Mouse (Mus musculus) testis, adult 2 months (tissue): ENCODE data around the gene Cbx8. TPM values are rescaled to one million over a fixed set of nuclear protein-coding genes. Genes with fewer than 3 reads are reported as not detected.

Experiments used
- H3K27ac ChIP-seq: fragments of 200-500 bp; 2 replicates; pipeline ENCODE4 v1.5.1; 2012; ENCODE audit warnings: low read depth, low read length; ENCODE audit not compliant: control insufficient read depth, insufficient read depth
- H3K27me3 ChIP-seq: fragments of 200-500 bp; 2 replicates; pipeline ENCODE4 v1.6.1; 2012; ENCODE audit warnings: mild to moderate bottlenecking, low read length, moderate library complexity; ENCODE audit not compliant: control insufficient read depth, insufficient read depth
- H3K36me3 ChIP-seq: fragments of 200-500 bp; 2 replicates; pipeline ENCODE4 v1.6.1; 2012; ENCODE audit warnings: mild to moderate bottlenecking, low read length; ENCODE audit not compliant: control insufficient read depth, insufficient read depth
- H3K4me1 ChIP-seq: fragments of 200-500 bp; 2 replicates; pipeline ENCODE4 v1.6.1; 2012; ENCODE audit warnings: low read length; ENCODE audit not compliant: control insufficient read depth, insufficient read depth
- H3K4me3 ChIP-seq: fragments of 200-500 bp; 2 replicates; pipeline ENCODE4 v1.5.1; 2012; ENCODE audit warnings: low read depth, mild to moderate bottlenecking, low read length, moderate library complexity, mixed read lengths; ENCODE audit not compliant: control insufficient read depth
- CTCF ChIP-seq: fragments of 200-500 bp; IDR thresholded peaks from 2 replicates; pipeline ENCODE4 v1.5.1; 2012; ENCODE audit warnings: low read depth, mild to moderate bottlenecking, inconsistent platforms, low read length, moderate library complexity; ENCODE audit not compliant: control insufficient read depth, insufficient read depth, insufficient replicate concordance
- POLR2A ChIP-seq: fragments of 200-500 bp; IDR thresholded peaks from 2 replicates; pipeline ENCODE4 v1.6.1; 2012; ENCODE audit warnings: low read depth, mild to moderate bottlenecking, inconsistent platforms, low read length, moderate library complexity; ENCODE audit not compliant: control insufficient read depth
- polyA plus RNA-seq: library from polyadenylated mRNA; depleted of rRNA; stranded (reverse); fragments of >200 nt; gene quantifications from 2 replicates; pipeline ENCODE4 v1.2.3, GENCODE M21; 2012

Cbx8 gene
- polyA plus RNA-seq, 1 experiment: 0.53 TPM

- Histone ChIP-seq H3K27me3 (no peaks in the 10 kb centered on the region), H3K27ac (no peak overlapping the region), H3K4me1 (peaks cover 8% of the 10 kb centered on the region), H3K4me3 (peak overlapping the region; percentile 83), H3K36me3 (no peaks in the 10 kb centered on the region)
- TF ChIP-seq CTCF (peak; percentile 35; the same call in 1 of the 2 replicates), POLR2A (no peak)
These were observed 18.5 kb downstream of the Cbx8 start for GRCm38 (mm10) chr11:119022068-119022894.

- TF ChIP-seq CTCF (no peak), POLR2A (no peak)
- Histone ChIP-seq H3K4me1 (peaks cover 8% of the 10 kb centered on the region), H3K27ac (no peak overlapping the region)
These were observed 19.6 kb downstream of the Cbx8 start for GRCm38 (mm10) chr11:119021180-119021579.

DNA sequence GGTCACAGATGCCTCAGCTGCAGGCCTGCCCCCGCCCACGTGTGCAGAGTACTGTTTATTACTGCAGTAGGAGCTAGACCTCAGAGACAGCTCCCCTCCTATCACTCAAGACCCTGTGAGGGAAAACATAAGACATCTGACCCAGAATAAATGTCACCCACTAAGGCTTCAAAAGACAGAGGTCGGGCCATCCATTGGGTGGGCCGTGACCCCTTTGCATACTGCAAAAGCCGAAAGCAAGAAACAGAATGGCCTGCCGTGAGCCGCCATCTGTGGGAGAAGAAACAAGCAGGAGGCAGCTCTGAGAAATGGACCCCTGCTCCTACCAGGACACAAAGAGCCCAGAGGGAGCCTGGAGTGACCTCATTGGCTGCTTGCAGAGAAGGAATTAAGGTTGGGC is 23.3 kb downstream of the Cbx8 start:
- Histone ChIP-seq H3K4me1 (peaks cover 4% of the 10 kb centered on the region), H3K36me3 (no peaks in the 10 kb centered on the region), H3K27ac (no peak overlapping the region), H3K27me3 (no peaks in the 10 kb centered on the region), H3K4me3 (no peak overlapping the region)
- TF ChIP-seq POLR2A (no peak), CTCF (no peak)

More at GRCm38 (mm10) chr11:119021180-119021579, 19.6 kb downstream of the Cbx8 start:
- Histone ChIP-seq H3K27me3 (no peaks in the 10 kb centered on the region), H3K36me3 (no peaks in the 10 kb centered on the region), H3K4me3 (no peak overlapping the region)

DNA sequence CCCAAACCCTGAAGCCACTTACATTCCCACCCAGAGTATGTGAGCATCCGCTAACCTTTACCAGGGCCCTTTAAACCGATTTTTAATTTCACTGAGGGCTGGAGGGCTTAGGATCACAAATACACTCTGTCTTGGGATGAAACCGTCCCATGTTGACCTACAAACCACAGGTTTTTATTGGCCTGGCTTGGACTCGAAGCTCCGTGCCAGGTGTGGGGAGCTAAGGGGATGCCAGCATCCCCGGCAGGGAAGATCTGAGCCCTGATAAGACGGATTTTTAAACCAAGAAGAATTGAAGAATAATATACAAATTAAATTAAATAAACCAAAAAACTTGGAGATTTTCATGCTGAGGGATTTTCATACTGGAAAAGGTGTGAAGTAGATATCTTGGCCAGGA is 26.3 kb downstream of the Cbx8 start:
- H3K36me3 ChIP-seq: no peaks in the 10 kb centered on the region
- H3K4me1 ChIP-seq: no peaks in the 10 kb centered on the region
- H3K4me3 ChIP-seq: no peak overlapping the region
- no peaks in the 10 kb centered on the region for H3K27me3 ChIP-seq
- TF ChIP-seq CTCF: no peak
- no peak for TF ChIP-seq POLR2A
- H3K27ac ChIP-seq: no peak overlapping the region

DNA sequence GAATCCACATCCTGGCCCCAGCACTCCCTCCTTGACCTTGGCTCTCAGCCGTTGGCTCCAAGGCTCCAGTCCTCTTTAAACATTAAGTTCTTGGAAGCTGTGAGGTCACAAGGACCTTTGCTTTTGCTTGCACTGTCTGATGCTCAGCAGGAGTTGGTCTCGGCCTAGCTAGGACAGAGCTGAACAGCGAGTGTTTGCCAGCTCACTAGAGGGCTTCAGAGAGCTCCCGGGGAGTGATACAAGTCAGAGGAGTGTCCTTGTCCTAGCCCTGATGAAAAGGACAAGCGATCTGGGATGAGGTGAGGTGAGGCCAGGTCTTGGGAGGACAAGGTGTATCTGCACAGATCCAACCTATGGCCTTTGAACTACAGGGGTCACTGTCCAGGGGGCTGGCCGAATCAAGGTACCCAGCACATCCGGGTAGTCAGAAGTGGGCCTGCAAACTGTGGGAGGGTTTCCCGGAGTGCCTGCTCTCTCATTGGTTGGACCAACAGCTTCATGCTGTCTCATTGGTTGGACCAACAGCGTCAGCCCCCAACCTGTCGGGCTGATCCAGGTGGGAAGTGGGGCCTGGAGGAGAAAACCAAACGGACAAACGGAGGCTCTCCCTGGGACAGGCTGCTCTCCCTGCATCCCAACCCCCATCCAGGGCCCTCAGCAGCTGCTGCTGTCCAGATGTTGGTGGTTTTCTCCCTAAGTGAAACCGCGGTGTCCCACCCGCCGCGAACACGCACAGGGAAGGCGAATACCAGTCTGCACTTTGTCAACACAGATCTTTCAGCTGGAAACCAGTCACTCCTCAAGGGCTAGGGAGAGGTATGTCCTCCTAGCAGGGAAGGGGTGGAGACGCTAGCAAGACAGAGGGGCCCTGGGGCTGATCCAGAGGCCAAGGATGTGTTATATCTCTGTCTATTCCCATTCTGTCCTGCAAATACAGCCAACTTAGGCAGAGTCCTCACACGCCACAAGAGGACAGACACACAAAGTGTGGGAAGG is 33.0 kb downstream of the Cbx8 start:
- H3K27me3 ChIP-seq: no peaks in the 10 kb centered on the region
- no peaks in the 10 kb centered on the region for H3K36me3 ChIP-seq
- H3K4me3 ChIP-seq: peak overlapping the region; percentile 96
- H3K4me1 ChIP-seq: peaks cover 17% of the 10 kb centered on the region
- TF ChIP-seq POLR2A (peak; percentile 69; the same call in 1 of the 2 replicates), CTCF (no peak)
- peak overlapping the region; percentile 89 for H3K27ac ChIP-seq

DNA sequence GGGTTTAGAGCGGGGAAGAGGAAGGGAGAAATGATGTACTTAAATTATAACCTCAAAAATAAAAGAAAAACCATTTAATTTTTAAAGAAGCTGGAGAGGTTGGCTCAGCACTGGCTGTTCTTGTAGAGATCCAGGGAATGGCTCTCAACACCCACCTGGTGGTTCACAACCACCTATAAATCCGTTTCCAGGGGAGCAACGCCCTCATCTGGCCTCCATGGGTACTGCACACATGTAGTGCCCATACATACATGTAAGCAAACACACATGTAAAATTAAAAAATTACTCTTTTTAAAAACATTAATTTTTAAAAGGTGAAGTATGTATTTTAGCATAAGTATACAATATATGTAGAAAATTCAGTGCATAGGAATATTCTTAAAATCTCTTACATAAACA is 34.3 kb downstream of the Cbx8 start:
- no peaks in the 10 kb centered on the region for H3K27me3 ChIP-seq
- peaks cover 17% of the 10 kb centered on the region for H3K4me1 ChIP-seq
- TF ChIP-seq POLR2A: no peak
- TF ChIP-seq CTCF: peak; percentile 32; the same call in 1 of the 2 replicates
- no peak overlapping the region for H3K27ac ChIP-seq
- H3K4me3 ChIP-seq: no peak overlapping the region
- no peaks in the 10 kb centered on the region for H3K36me3 ChIP-seq

- TF ChIP-seq CTCF (no peak), POLR2A (no peak)
- Histone ChIP-seq H3K27ac (no peak overlapping the region), H3K4me3 (no peak overlapping the region), H3K36me3 (no peaks in the 10 kb centered on the region), H3K4me1 (peaks cover 17% of the 10 kb centered on the region), H3K27me3 (no peaks in the 10 kb centered on the region)
These were observed 35.1 kb downstream of the Cbx8 start for GRCm38 (mm10) chr11:119005547-119006275.
